Mouse (Mus musculus) midbrain, embryonic 16.5 days (tissue): Measurements from ENCODE around the gene Poc1b. TPM values are rescaled to one million over a fixed set of nuclear protein-coding genes. Genes with fewer than 3 reads are reported as not detected.

ENCODE experiments used
- ATAC-seq: fragments of 200-750 bp; cut with Nextera tagmentation; 2 replicates; pipeline ENCODE4 v1.8.0; 2017; ENCODE audit warnings: moderate TSS enrichment
- H3K27ac ChIP-seq: fragments of 300-500 bp; sonication (generic); 2 replicates; pipeline ENCODE4 v1.5.1; 2014; ENCODE audit warnings: mild to moderate bottlenecking, low read length, mixed read lengths
- H3K27me3 ChIP-seq: fragments of 300-500 bp; sonication (generic); 2 replicates; pipeline ENCODE4 v1.6.1; 2014; ENCODE audit warnings: low read depth, low read length, mixed read lengths; ENCODE audit not compliant: control insufficient read depth, insufficient read depth
- H3K36me3 ChIP-seq: fragments of 300-500 bp; sonication (generic); 2 replicates; pipeline ENCODE4 v1.6.1; 2014; ENCODE audit warnings: mild to moderate bottlenecking, low read length, moderate library complexity, mixed read lengths; ENCODE audit not compliant: control insufficient read depth, insufficient read depth
- H3K4me1 ChIP-seq: fragments of 300-500 bp; sonication (generic); 2 replicates; pipeline ENCODE4 v1.6.1; 2014; ENCODE audit warnings: mild to moderate bottlenecking, low read length, mixed read lengths; ENCODE audit not compliant: control insufficient read depth, insufficient read depth
- H3K4me2 ChIP-seq: fragments of 300-500 bp; sonication (generic); 2 replicates; pipeline ENCODE4 v1.6.1; 2014; ENCODE audit warnings: mild to moderate bottlenecking, low read length, mixed read lengths
- H3K4me3 ChIP-seq: fragments of 300-500 bp; sonication (generic); 2 replicates; pipeline ENCODE4 v1.5.1; 2014; ENCODE audit warnings: low read depth, mild to moderate bottlenecking, low read length, moderate library complexity, mixed read lengths
- H3K9ac ChIP-seq: fragments of 300-500 bp; sonication (generic); 2 replicates; pipeline ENCODE4 v1.6.1; 2014; ENCODE audit warnings: low read depth, low read length, mixed read lengths
- H3K9me3 ChIP-seq: fragments of 300-500 bp; sonication (generic); replicated peaks from 2 replicates; pipeline ENCODE4 v1.6.1; 2014; ENCODE audit warnings: mild to moderate bottlenecking, low read length, mixed read lengths; ENCODE audit not compliant: control insufficient read depth, poor library complexity, severe bottlenecking
- WGBS: fragments of 180-500 bp; shearing (Covaris S2); extraction: QIAGEN DNeasy Blood & Tissue Kit; methylation state at CpG from one replicate; pipeline ENCODE4 v1.1.7; 2014; 5-methylcytosine and 5-hydroxymethylcytosine counted together
- polyA plus RNA-seq: library from polyadenylated mRNA; unstranded; fragments of >200 nt; fragmentation: Nextera tagmentation; extraction: Ambion mirVana; gene quantifications from 2 replicates; pipeline ENCODE4 v1.2.1, GENCODE M21; 2015

Gene Poc1b
- polyA plus RNA-seq, 1 experiment from 2014 or later, result 10.5 TPM

- H3K9ac ChIP-seq, result no peak overlapping the region
- H3K4me1 ChIP-seq, result no peaks in the 10 kb centered on the region
- no peak overlapping the region for H3K4me3 ChIP-seq
- no peak for ATAC-seq
- H3K4me2 ChIP-seq, result no peak overlapping the region
- H3K9me3 ChIP-seq, result no peaks in the 10 kb centered on the region
- H3K27me3 ChIP-seq, result no peaks in the 10 kb centered on the region
- H3K27ac ChIP-seq, result no peak overlapping the region
- H3K36me3 ChIP-seq, result no peaks in the 10 kb centered on the region
- 85% methylated on average over 6 of the region's 6 CpGs for WGBS
These were observed 11.9 kb downstream of the Poc1b start for GRCm38 (mm10) chr10:99118697-99119096.

GRCm38 (mm10) chr10:99119471-99119870 is 12.6 kb downstream of the Poc1b start:
- no peak for ATAC-seq
- H3K36me3 ChIP-seq, result no peaks in the 10 kb centered on the region
- 91% methylated on average over 4 of the region's 4 CpGs for WGBS
- no peak overlapping the region for H3K9ac ChIP-seq
- no peak overlapping the region for H3K4me2 ChIP-seq
- H3K27ac ChIP-seq, result no peak overlapping the region
- no peaks in the 10 kb centered on the region for H3K9me3 ChIP-seq
- H3K4me1 ChIP-seq, result no peaks in the 10 kb centered on the region
- H3K27me3 ChIP-seq, result no peaks in the 10 kb centered on the region
- no peak overlapping the region for H3K4me3 ChIP-seq

- H3K4me2 ChIP-seq, result no peak within 1 kb of the TSS
- H3K27me3 ChIP-seq, result no peaks in the 10 kb centered on the region
- H3K9me3 ChIP-seq, result no peaks in the 10 kb centered on the region
- no peak for ATAC-seq
- H3K4me3 ChIP-seq, result no peak within 1 kb of the TSS
- H3K4me1 ChIP-seq, result 0 out of 2 replicates have a peak, but pooled peaks cover 2% of the 10 kb centered on the region
- no peak within 1 kb of the TSS for H3K27ac ChIP-seq
- H3K9ac ChIP-seq, result no peak within 1 kb of the TSS
- 84% methylated on average over 4 of the region's 4 CpGs for WGBS
- no peaks in the 10 kb centered on the region; the same call in 1 of the 2 replicates for H3K36me3 ChIP-seq
These were observed 19.4 kb downstream of the Poc1b start, which contains the start of gene Phxr2 for GRCm38 (mm10) chr10:99126225-99126624. Phxr2 (minus strand) TSS chr10:99126325.

- H3K9me3 ChIP-seq, result no peaks in the 10 kb centered on the region
- H3K4me1 ChIP-seq, result 0 out of 2 replicates have a peak, but pooled peaks cover 2% of the 10 kb centered on the region
- whole genome bisulfite sequencing, result 91% methylated on average over 14 of the region's 14 CpGs
- no peak for ATAC-seq
- H3K4me3 ChIP-seq, result no peak overlapping the region
- H3K27me3 ChIP-seq, result no peaks in the 10 kb centered on the region
- H3K36me3 ChIP-seq, result no peaks in the 10 kb centered on the region; the same call in 1 of the 2 replicates
- no peak overlapping the region for H3K9ac ChIP-seq
- no peak overlapping the region for H3K4me2 ChIP-seq
- H3K27ac ChIP-seq, result no peak overlapping the region
These were observed 20.1 kb downstream of the Poc1b start for GRCm38 (mm10) chr10:99126954-99127353.

- H3K36me3 ChIP-seq, result no peaks in the 10 kb centered on the region; the same call in 1 of the 2 replicates
- H3K4me3 ChIP-seq, result no peak overlapping the region
- H3K4me2 ChIP-seq, result no peak overlapping the region
- WGBS, result 78% methylated on average over 11 of the region's 11 CpGs
- H3K9ac ChIP-seq, result no peak overlapping the region
- 0 out of 2 replicates have a peak, but pooled peaks cover 2% of the 10 kb centered on the region for H3K4me1 ChIP-seq
- H3K9me3 ChIP-seq, result no peaks in the 10 kb centered on the region
- H3K27me3 ChIP-seq, result no peaks in the 10 kb centered on the region
- ATAC-seq, result no peak
- H3K27ac ChIP-seq, result no peak overlapping the region
These were observed 20.9 kb downstream of the Poc1b start for GRCm38 (mm10) chr10:99127691-99128261.

- no peak overlapping the region for H3K9ac ChIP-seq
- H3K27ac ChIP-seq, result no peak overlapping the region
- H3K36me3 ChIP-seq, result no peaks in the 10 kb centered on the region
- no peaks in the 10 kb centered on the region for H3K9me3 ChIP-seq
- no peak overlapping the region for H3K4me2 ChIP-seq
- WGBS, result 30% methylated on average over 6 of the region's 6 CpGs
- no peak overlapping the region for H3K4me3 ChIP-seq
- ATAC-seq, result no peak
- H3K27me3 ChIP-seq, result no peaks in the 10 kb centered on the region
- 0 out of 2 replicates have a peak, but pooled peaks cover 2% of the 10 kb centered on the region for H3K4me1 ChIP-seq
These were observed 23.8 kb downstream of the Poc1b start for GRCm38 (mm10) chr10:99130611-99131010.

- H3K4me2 ChIP-seq, result no peak overlapping the region
- no peak overlapping the region for H3K9ac ChIP-seq
- no peak overlapping the region for H3K4me3 ChIP-seq
- no peaks in the 10 kb centered on the region for H3K9me3 ChIP-seq
- H3K27me3 ChIP-seq, result no peaks in the 10 kb centered on the region
- 0 out of 2 replicates have a peak, but pooled peaks cover 4% of the 10 kb centered on the region for H3K4me1 ChIP-seq
- ATAC-seq, result no peak
- H3K27ac ChIP-seq, result no peak overlapping the region
- WGBS, result 22% methylated on average over 4 of the region's 5 CpGs
- H3K36me3 ChIP-seq, result no peaks in the 10 kb centered on the region
These were observed 24.5 kb downstream of the Poc1b start for GRCm38 (mm10) chr10:99131298-99131697.

GRCm38 (mm10) chr10:99132189-99132588 is 25.4 kb downstream of the Poc1b start:
- H3K36me3 ChIP-seq, result no peaks in the 10 kb centered on the region
- WGBS, result 71% methylated on average over 6 of the region's 6 CpGs
- H3K9ac ChIP-seq, result no peak overlapping the region
- no peaks in the 10 kb centered on the region for H3K9me3 ChIP-seq
- H3K4me3 ChIP-seq, result no peak overlapping the region
- 0 out of 2 replicates have a peak, but pooled peaks cover 4% of the 10 kb centered on the region for H3K4me1 ChIP-seq
- H3K27ac ChIP-seq, result no peak overlapping the region
- no peak overlapping the region for H3K4me2 ChIP-seq
- no peaks in the 10 kb centered on the region for H3K27me3 ChIP-seq
- 0 out of 2 replicates have a peak, but pooled peaks have one; percentile 12 for ATAC-seq

GRCm38 (mm10) chr10:99132595-99133272 is 25.9 kb downstream of the Poc1b start:
- Histone ChIP-seq H3K27me3 (no peaks in the 10 kb centered on the region), H3K9me3 (no peaks in the 10 kb centered on the region), H3K27ac (no peak overlapping the region), H3K4me2 (no peak overlapping the region), H3K9ac (no peak overlapping the region), H3K4me1 (0 out of 2 replicates have a peak, but pooled peaks cover 4% of the 10 kb centered on the region), H3K36me3 (no peaks in the 10 kb centered on the region), H3K4me3 (no peak overlapping the region)
- 90% methylated on average over 11 of the region's 11 CpGs for WGBS
- ATAC-seq, result no peak
